Mouse (Mus musculus) liver, adult 2 months (tissue): Measurements from ENCODE around the gene Smndc1.

Source experiments
- CTCF ChIP-seq: fragments of 200-500 bp; IDR thresholded peaks from 2 replicates; pipeline ENCODE4 v1.5.1; 2011; ENCODE audit warnings: low read depth, low read length, control low read depth
- POLR2A ChIP-seq: fragments of 200-500 bp; IDR thresholded peaks from 2 replicates; pipeline ENCODE4 v1.6.1; 2011; ENCODE audit warnings: low read length, control low read depth; ENCODE audit not compliant: insufficient read depth; ENCODE audit errors: extremely low read depth

DNA sequence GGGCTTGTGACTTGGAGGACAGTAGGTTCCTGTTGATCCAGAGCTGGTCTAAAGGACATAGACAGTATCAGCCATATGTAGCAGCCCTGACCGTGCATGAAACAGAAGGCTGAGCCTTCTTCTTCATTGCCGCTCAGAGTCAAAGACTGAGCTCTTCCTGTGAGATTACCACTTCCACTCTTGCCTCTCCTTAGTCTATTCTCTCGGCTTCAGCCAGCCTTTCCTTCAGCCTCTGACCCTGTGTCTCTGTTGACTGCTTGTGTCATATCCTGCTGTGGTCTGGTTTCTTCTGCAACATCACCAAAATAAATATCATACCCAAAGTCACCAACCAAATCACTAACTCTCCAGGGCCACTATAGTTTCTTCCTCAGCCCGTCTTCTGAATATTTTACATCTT, 8.8 kb upstream of the Smndc1 start:
- TF ChIP-seq CTCF (no peak), POLR2A (no peak)
